Mouse (Mus musculus) liver, embryonic 13.5 days (tissue): ENCODE measurements around the gene Prdm11. TPM values are rescaled to one million over a fixed set of nuclear protein-coding genes. Genes with fewer than 3 reads are reported as not detected.
A peak's percentile ranks its signal among the peaks of the same experiment; 100 is the strongest.

Source experiments
- ATAC-seq: fragments of 200-750 bp; cut with Nextera tagmentation; 2 replicates; pipeline ENCODE4 v1.8.0; 2017; ENCODE audit warnings: low read depth, mild to moderate bottlenecking, moderate number of reproducible peaks, moderate library complexity
- DNase-seq: peaks from one replicate; pipeline ENCODE4 v3.0.0; 2022
- H3K27ac ChIP-seq: fragments of 300-500 bp; sonication (generic); 2 replicates; pipeline ENCODE4 v1.5.1; 2015; ENCODE audit warnings: moderate library complexity, mild to moderate bottlenecking, inconsistent platforms
- H3K27me3 ChIP-seq: fragments of 300-500 bp; sonication (generic); 2 replicates; pipeline ENCODE4 v1.6.1; 2015; ENCODE audit warnings: mild to moderate bottlenecking, inconsistent platforms
- H3K36me3 ChIP-seq: fragments of 300-500 bp; sonication (generic); 2 replicates; pipeline ENCODE4 v1.6.1; 2015; ENCODE audit warnings: mild to moderate bottlenecking, inconsistent platforms
- H3K4me1 ChIP-seq: fragments of 300-500 bp; sonication (generic); replicated peaks from 2 replicates; pipeline ENCODE4 v1.6.1; 2015; ENCODE audit warnings: inconsistent platforms
- H3K4me2 ChIP-seq: fragments of 300-500 bp; sonication (generic); 2 replicates; pipeline ENCODE4 v1.6.1; 2015; ENCODE audit warnings: inconsistent platforms, mild to moderate bottlenecking, moderate library complexity
- H3K4me3 ChIP-seq: fragments of 300-500 bp; sonication (generic); replicated peaks from 2 replicates; pipeline ENCODE4 v1.5.1; 2015; ENCODE audit warnings: mild to moderate bottlenecking, inconsistent platforms
- H3K9ac ChIP-seq: fragments of 300-500 bp; sonication (generic); 2 replicates; pipeline ENCODE4 v1.6.1; 2015; ENCODE audit warnings: mild to moderate bottlenecking, inconsistent platforms
- H3K9me3 ChIP-seq: fragments of 300-500 bp; sonication (generic); replicated peaks from 2 replicates; pipeline ENCODE4 v1.6.1; 2016; ENCODE audit warnings: inconsistent platforms
- WGBS: fragments of 180-500 bp; shearing (Covaris S2); methylation state at CpG from one replicate; pipeline ENCODE4 v1.1.7; 2015; ENCODE audit not compliant: insufficient replicate concordance; 5-methylcytosine and 5-hydroxymethylcytosine counted together
- polyA plus RNA-seq: library from polyadenylated mRNA; unstranded; fragments of >200 nt; fragmentation: Nextera tagmentation; extraction: Ambion mirVana; gene quantifications from 2 replicates; pipeline ENCODE4 v1.2.1, GENCODE M21; 2015

Gene Prdm11
- polyA plus RNA-seq, 1 experiment from 2014 or later: 3.7 TPM

- H3K27ac ChIP-seq: no peak overlapping the region
- DNase-seq: no peak
- 83% methylated on average over 14 of the region's 14 CpGs for WGBS
- H3K9me3 ChIP-seq: no peaks in the 10 kb centered on the region
- H3K36me3 ChIP-seq: peaks cover 48% of the 10 kb centered on the region
- peaks cover 13% of the 10 kb centered on the region for H3K4me1 ChIP-seq
- H3K27me3 ChIP-seq: no peaks in the 10 kb centered on the region
- no peak overlapping the region for H3K9ac ChIP-seq
- no peak overlapping the region for H3K4me2 ChIP-seq
- H3K4me3 ChIP-seq: no peak overlapping the region
- no peak for ATAC-seq
Measured at GRCm38 (mm10) chr2:92975031-92975790, 70.8 kb downstream of the Prdm11 start.

- H3K27me3 ChIP-seq: no peaks in the 10 kb centered on the region
- no peak overlapping the region for H3K4me3 ChIP-seq
- no peak overlapping the region for H3K27ac ChIP-seq
- H3K4me2 ChIP-seq: no peak overlapping the region
- DNase-seq (no peak), ATAC-seq (no peak)
- H3K9me3 ChIP-seq: no peaks in the 10 kb centered on the region
- 93% methylated on average over 20 of the region's 20 CpGs for WGBS
- peaks cover 9% of the 10 kb centered on the region for H3K4me1 ChIP-seq
- H3K36me3 ChIP-seq: peaks cover 46% of the 10 kb centered on the region
- H3K9ac ChIP-seq: no peak overlapping the region
Measured at GRCm38 (mm10) chr2:92973646-92974045, 72.3 kb downstream of the Prdm11 start.

- no peak overlapping the region for H3K27ac ChIP-seq
- 86% methylated on average over 17 of the region's 17 CpGs for WGBS
- peaks cover 40% of the 10 kb centered on the region for H3K36me3 ChIP-seq
- no peak for DNase-seq
- H3K4me1 ChIP-seq: peaks cover 15% of the 10 kb centered on the region
- H3K4me3 ChIP-seq: no peak overlapping the region
- H3K4me2 ChIP-seq: no peak overlapping the region
- no peak for ATAC-seq
- H3K9ac ChIP-seq: no peak overlapping the region
- no peaks in the 10 kb centered on the region for H3K9me3 ChIP-seq
- no peaks in the 10 kb centered on the region for H3K27me3 ChIP-seq
Measured at GRCm38 (mm10) chr2:92972071-92972470, 73.9 kb downstream of the Prdm11 start.

- 66% methylated on average over 8 of the region's 8 CpGs for WGBS
- no peak overlapping the region for H3K27ac ChIP-seq
- H3K9me3 ChIP-seq: no peaks in the 10 kb centered on the region
- H3K4me3 ChIP-seq: no peak overlapping the region
- no peak overlapping the region for H3K4me2 ChIP-seq
- peaks cover 15% of the 10 kb centered on the region for H3K4me1 ChIP-seq
- DNase-seq (no peak), ATAC-seq (no peak)
- H3K36me3 ChIP-seq: peaks cover 40% of the 10 kb centered on the region
- no peak overlapping the region for H3K9ac ChIP-seq
- H3K27me3 ChIP-seq: no peaks in the 10 kb centered on the region
Measured at GRCm38 (mm10) chr2:92971536-92971935, 74.4 kb downstream of the Prdm11 start.

DNA sequence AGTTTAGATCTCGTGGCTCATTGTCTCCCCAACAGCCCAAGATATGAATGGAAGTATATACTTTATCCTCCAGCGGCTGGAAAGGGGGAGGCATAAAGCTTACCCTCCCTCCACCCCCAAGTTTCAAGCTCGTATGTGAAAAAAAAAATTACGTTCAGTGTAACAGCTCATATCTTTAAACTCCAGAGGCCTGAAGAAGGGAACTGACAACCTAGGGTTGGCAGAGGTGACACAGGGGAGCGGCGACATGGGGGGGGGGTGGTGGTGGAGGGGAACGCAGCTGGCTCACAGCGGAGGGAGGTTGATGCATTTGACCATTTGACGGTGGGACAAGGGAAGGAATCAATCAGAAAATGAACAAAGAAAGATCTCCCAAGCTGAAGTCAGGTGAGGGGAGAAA, 74.9 kb downstream of the Prdm11 start:
- 26% methylated on average over 9 of the region's 9 CpGs for WGBS
- Histone ChIP-seq H3K4me2 (no peak overlapping the region), H3K27ac (no peak overlapping the region), H3K9ac (no peak overlapping the region), H3K27me3 (no peaks in the 10 kb centered on the region), H3K4me1 (peaks cover 15% of the 10 kb centered on the region), H3K9me3 (no peaks in the 10 kb centered on the region), H3K4me3 (no peak overlapping the region), H3K36me3 (peaks cover 40% of the 10 kb centered on the region)
- ATAC-seq (peak; percentile 34; the same call in 1 of the 2 replicates), DNase-seq (no peak)

DNA sequence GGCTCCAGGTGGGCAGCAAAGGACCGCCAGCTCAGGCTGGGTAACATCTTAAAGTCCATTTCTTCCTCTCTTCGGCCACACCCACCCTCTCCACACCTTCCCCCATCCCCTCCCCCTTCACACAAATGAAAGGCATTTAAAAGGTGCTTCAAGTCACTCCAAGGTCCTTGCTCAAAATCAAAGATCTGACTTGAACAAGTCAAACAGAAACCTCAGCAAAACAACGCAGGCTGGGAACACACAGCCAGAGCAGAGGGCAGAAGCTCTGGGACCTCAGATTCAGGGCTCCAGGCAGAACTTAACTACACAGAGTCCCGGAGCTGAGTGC, 78.2 kb downstream of the Prdm11 start:
- Histone ChIP-seq H3K36me3 (peaks cover 10% of the 10 kb centered on the region), H3K4me2 (no peak overlapping the region), H3K9me3 (no peaks in the 10 kb centered on the region), H3K9ac (no peak overlapping the region), H3K27me3 (no peaks in the 10 kb centered on the region), H3K4me1 (peaks cover 15% of the 10 kb centered on the region), H3K4me3 (no peak overlapping the region), H3K27ac (no peak overlapping the region)
- 56% methylated on average over 4 of the region's 4 CpGs for WGBS
- ATAC-seq (no peak), DNase-seq (no peak)

GRCm38 (mm10) chr2:92967032-92967838, 78.7 kb downstream of the Prdm11 start:
- no peak for DNase-seq
- peaks cover 4% of the 10 kb centered on the region; the same call in 1 of the 2 replicates for H3K36me3 ChIP-seq
- H3K4me3 ChIP-seq: no peak overlapping the region
- peaks cover 15% of the 10 kb centered on the region for H3K4me1 ChIP-seq
- H3K9ac ChIP-seq: no peak overlapping the region
- H3K27me3 ChIP-seq: no peaks in the 10 kb centered on the region
- ATAC-seq: no peak
- no peak overlapping the region for H3K27ac ChIP-seq
- H3K4me2 ChIP-seq: no peak overlapping the region
- WGBS: 42% methylated on average over 10 of the region's 10 CpGs
- no peaks in the 10 kb centered on the region for H3K9me3 ChIP-seq

DNA sequence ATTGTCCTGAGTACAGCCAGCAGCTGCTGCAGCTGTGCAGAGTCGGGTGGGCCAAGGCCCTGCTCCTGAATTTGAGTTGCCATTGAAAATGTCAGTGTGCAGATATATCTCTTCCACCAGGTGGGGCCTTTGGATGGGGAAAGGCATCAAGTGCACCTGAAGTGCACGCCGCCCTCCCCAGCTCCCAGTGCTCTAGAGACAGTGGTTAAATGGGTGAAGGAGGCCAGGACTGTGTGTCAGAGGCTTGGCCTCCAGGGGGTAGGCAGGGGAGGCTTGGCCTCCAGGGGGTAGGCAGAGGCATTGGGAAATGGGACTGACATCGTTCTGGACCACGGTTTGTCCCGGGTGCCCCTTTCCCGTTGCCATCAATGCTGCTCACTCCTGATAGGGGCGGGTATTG, 79.7 kb downstream of the Prdm11 start:
- H3K9ac ChIP-seq: no peak overlapping the region
- no peak overlapping the region for H3K4me3 ChIP-seq
- no peak overlapping the region for H3K4me2 ChIP-seq
- peaks cover 11% of the 10 kb centered on the region for H3K4me1 ChIP-seq
- DNase-seq: no peak
- no peaks in the 10 kb centered on the region for H3K36me3 ChIP-seq
- 53% methylated on average over 8 of the region's 8 CpGs for WGBS
- no peak overlapping the region for H3K27ac ChIP-seq
- H3K27me3 ChIP-seq: no peaks in the 10 kb centered on the region
- ATAC-seq: no peak
- H3K9me3 ChIP-seq: no peaks in the 10 kb centered on the region

DNA sequence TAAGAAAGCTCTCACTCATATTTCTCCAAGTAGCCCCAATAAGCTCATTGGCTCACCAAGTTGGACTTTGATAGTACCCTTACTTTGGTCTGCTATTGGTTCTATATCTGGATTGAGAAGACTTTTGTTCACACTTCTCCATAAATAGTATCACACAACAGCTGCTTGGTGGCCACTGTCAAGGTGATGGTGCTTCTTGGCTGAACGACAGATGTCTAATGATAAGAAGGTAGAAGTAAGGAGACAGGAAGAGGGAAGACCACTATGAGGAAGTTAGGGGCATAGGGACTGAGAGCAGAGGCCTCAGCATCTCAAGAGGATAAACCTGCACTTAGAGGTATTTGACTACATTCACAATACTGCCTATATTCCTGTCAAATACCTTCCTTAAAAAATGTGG, 81.6 kb downstream of the Prdm11 start:
- DNase-seq (no peak), ATAC-seq (no peak)
- Histone ChIP-seq H3K9me3 (no peaks in the 10 kb centered on the region), H3K27me3 (no peaks in the 10 kb centered on the region), H3K4me2 (no peak overlapping the region), H3K9ac (no peak overlapping the region), H3K27ac (no peak overlapping the region), H3K4me1 (peaks cover 6% of the 10 kb centered on the region; the same call in 1 of the 2 replicates), H3K4me3 (no peak overlapping the region), H3K36me3 (no peaks in the 10 kb centered on the region)
- 7% methylated on average over 1 of the region's 1 CpGs for WGBS

DNA sequence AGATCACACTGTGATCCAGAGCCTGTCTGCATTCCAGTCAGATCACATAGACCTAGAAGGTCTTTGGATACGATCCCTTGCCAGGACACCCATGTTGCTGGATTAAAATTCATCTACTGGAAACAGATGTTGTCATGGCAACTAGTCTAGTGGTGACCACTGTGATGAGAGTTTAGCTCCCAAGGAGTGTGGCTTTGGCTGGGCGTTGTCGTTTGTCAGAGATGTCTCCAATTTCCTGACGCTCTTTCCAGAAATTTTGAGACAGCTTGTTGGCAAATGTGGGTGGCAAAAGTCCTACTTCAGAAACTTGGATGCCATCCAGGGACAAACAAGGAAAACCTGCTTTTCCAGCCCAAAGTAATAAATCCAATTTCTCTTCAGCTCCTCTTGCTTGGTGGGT, 87.3 kb downstream of the Prdm11 start:
- no peak overlapping the region for H3K27ac ChIP-seq
- WGBS: 75% methylated on average over 4 of the region's 4 CpGs
- H3K9ac ChIP-seq: no peak overlapping the region

DNA sequence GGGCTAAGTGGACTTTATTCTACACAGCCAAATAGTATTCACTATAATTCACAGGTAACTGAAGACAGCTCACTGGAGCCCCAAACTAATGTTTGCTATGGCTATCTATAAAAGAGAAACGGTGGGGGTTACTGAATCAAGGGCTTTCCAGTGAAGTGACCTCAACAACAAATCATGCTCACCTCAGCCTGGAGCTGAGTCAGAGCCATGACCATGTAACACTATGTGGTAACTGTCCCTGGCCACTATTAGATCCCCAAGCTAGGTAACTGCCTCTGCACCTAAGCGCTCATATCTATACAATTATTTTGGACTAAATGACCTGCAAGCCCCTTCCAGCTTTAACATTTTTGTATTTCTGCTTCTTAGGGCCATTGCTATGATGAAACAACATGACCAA, 89.0 kb downstream of the Prdm11 start:
- H3K27ac ChIP-seq: no peak overlapping the region
- ATAC-seq (no peak), DNase-seq (no peak)
- no peak overlapping the region for H3K9ac ChIP-seq
- 64% methylated on average over 2 of the region's 2 CpGs for WGBS
- H3K27me3 ChIP-seq: no peaks in the 10 kb centered on the region
- no peaks in the 10 kb centered on the region for H3K9me3 ChIP-seq
- H3K4me1 ChIP-seq: peaks cover 6% of the 10 kb centered on the region
- no peaks in the 10 kb centered on the region for H3K36me3 ChIP-seq
- no peak overlapping the region for H3K4me3 ChIP-seq
- H3K4me2 ChIP-seq: no peak overlapping the region

More for the DNA sequence above, 87.3 kb downstream of the Prdm11 start:
- ATAC-seq (no peak), DNase-seq (no peak)
- Histone ChIP-seq H3K9me3 (no peaks in the 10 kb centered on the region), H3K4me2 (no peak overlapping the region), H3K36me3 (no peaks in the 10 kb centered on the region), H3K4me1 (peaks cover 6% of the 10 kb centered on the region), H3K27me3 (no peaks in the 10 kb centered on the region), H3K4me3 (no peak overlapping the region)
